Mouse (Mus musculus): ENCODE results near the gene Leng9.

DNA sequence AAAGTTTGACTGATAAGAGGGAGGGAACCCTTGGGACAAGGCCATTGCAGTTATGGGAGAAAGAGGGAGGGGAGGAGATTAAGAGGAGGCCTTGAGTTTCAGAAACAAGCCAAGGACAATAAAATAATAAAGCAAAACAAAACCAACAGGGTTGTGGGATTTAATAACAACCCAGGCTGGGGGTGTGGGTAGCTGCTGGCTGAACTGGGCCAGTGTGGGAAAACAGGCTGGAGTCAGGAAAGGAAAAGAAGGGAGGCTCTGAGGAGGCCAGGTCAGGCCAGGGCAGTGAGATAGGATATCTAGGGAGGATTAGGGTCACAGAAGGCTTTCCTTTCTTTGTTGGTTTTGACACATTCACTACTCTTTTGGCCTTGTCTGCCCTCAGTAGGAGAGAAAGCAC is 16.9 kb upstream of the Leng9 start:
- TF ChIP-seq CTCF (IDR thresholded peaks at IDR 0.05; ENCODE audit: borderline replicate concordance, control insufficient read depth, extremely low read depth, insufficient read depth, low read length, poor library complexity) = no peak
- no peak for TF ChIP-seq POLR2A (IDR thresholded peaks at IDR 0.05; ENCODE audit: control insufficient read depth, extremely low read depth, insufficient read depth, low read length, poor library complexity)

All from thymus, adult 2 months (tissue).